Mouse (Mus musculus): ENCODE data around the gene Olfr1043. TPM values are rescaled to one million over a fixed set of nuclear protein-coding genes. Genes with fewer than 3 reads are reported as not detected.

The Olfr1043 gene
- polyA plus RNA-seq, 1 experiment from 2014 or later, result not detected

Other genes with a start within 250 kb of the Olfr1043 start
- gene Olfr1026, start 246.0 kb downstream of the Olfr1043 start, polyA plus RNA-seq (2015; fragmentation: Nextera tagmentation; extraction: Ambion mirVana), result 0.38 and 0.69 TPM in 2 replicates
- 0.09 and 0.17 TPM in 2 replicates for gene Olfr1028, start 217.1 kb downstream of the Olfr1043 start, polyA plus RNA-seq (2015; fragmentation: Nextera tagmentation; extraction: Ambion mirVana)
- gene Olfr1029, start 193.6 kb downstream of the Olfr1043 start, polyA plus RNA-seq (2015; fragmentation: Nextera tagmentation; extraction: Ambion mirVana), result 0.08 and 0.17 TPM in 2 replicates
- gene Olfr1030, start 188.2 kb downstream of the Olfr1043 start, polyA plus RNA-seq (2015; fragmentation: Nextera tagmentation; extraction: Ambion mirVana), result 0.11 and 0.12 TPM in 2 replicates
- 0.37 and 0.39 TPM in 2 replicates for gene Olfr1031, start 177.2 kb downstream of the Olfr1043 start, polyA plus RNA-seq (2015; fragmentation: Nextera tagmentation; extraction: Ambion mirVana)
- 0.27 TPM in 1 of 2 replicates, not detected in the other for gene Olfr1032, start 162.0 kb downstream of the Olfr1043 start, polyA plus RNA-seq (2015; fragmentation: Nextera tagmentation; extraction: Ambion mirVana)
- 0.14 and 0.79 TPM in 2 replicates for gene Olfr1033, start 146.9 kb downstream of the Olfr1043 start, polyA plus RNA-seq (2015; fragmentation: Nextera tagmentation; extraction: Ambion mirVana)
- 0.04 and 0.09 TPM in 2 replicates for gene Olfr1034, start 121.7 kb downstream of the Olfr1043 start, polyA plus RNA-seq (2015; fragmentation: Nextera tagmentation; extraction: Ambion mirVana)
- gene Olfr1036, start 93.5 kb downstream of the Olfr1043 start, polyA plus RNA-seq (2015; fragmentation: Nextera tagmentation; extraction: Ambion mirVana), result not detected in 2 replicates
- gene Olfr1037, start 80.1 kb downstream of the Olfr1043 start, polyA plus RNA-seq (2015; fragmentation: Nextera tagmentation; extraction: Ambion mirVana), result 0.14 TPM in 1 of 2 replicates, not detected in the other
- gene Olfr1039, start 31.6 kb downstream of the Olfr1043 start, polyA plus RNA-seq (2015; fragmentation: Nextera tagmentation; extraction: Ambion mirVana), result 0.05 TPM in 1 of 2 replicates, not detected in the other
- gene Olfr1040, start 20.8 kb downstream of the Olfr1043 start, polyA plus RNA-seq (2015; fragmentation: Nextera tagmentation; extraction: Ambion mirVana), result not detected in 2 replicates
- not detected in 2 replicates for gene Olfr1042, start 5.7 kb downstream of the Olfr1043 start, polyA plus RNA-seq (2015; fragmentation: Nextera tagmentation; extraction: Ambion mirVana)
- 0.24 TPM in 2 replicates for gene Olfr1044, start 10.3 kb upstream of the Olfr1043 start, polyA plus RNA-seq (2015; fragmentation: Nextera tagmentation; extraction: Ambion mirVana)
- gene Olfr52, start 18.2 kb upstream of the Olfr1043 start, polyA plus RNA-seq (2015; fragmentation: Nextera tagmentation; extraction: Ambion mirVana), result 0.20 TPM in 1 of 2 replicates, not detected in the other
- 0.09 TPM in 1 of 2 replicates, not detected in the other for gene Olfr1045, start 35.5 kb upstream of the Olfr1043 start, polyA plus RNA-seq (2015; fragmentation: Nextera tagmentation; extraction: Ambion mirVana)
- 0.12 and 0.52 TPM in 2 replicates for gene Olfr1046, start 51.8 kb upstream of the Olfr1043 start, polyA plus RNA-seq (2015; fragmentation: Nextera tagmentation; extraction: Ambion mirVana)
- gene Olfr1047, start 63.9 kb upstream of the Olfr1043 start, polyA plus RNA-seq (2015; fragmentation: Nextera tagmentation; extraction: Ambion mirVana), result 0.24 and 0.56 TPM in 2 replicates
- gene Olfr1048, start 72.8 kb upstream of the Olfr1043 start, polyA plus RNA-seq (2015; fragmentation: Nextera tagmentation; extraction: Ambion mirVana), result 0.20 TPM in 1 of 2 replicates, not detected in the other
- gene Olfr1049, start 90.8 kb upstream of the Olfr1043 start, polyA plus RNA-seq (2015; fragmentation: Nextera tagmentation; extraction: Ambion mirVana), result not detected in 2 replicates
- not detected in 2 replicates for gene Olfr1051, start 111.6 kb upstream of the Olfr1043 start, polyA plus RNA-seq (2015; fragmentation: Nextera tagmentation; extraction: Ambion mirVana)
- 0.12 and 0.23 TPM in 2 replicates for gene Olfr1052, start 124.9 kb upstream of the Olfr1043 start, polyA plus RNA-seq (2015; fragmentation: Nextera tagmentation; extraction: Ambion mirVana)
- not detected in 2 replicates for gene Olfr1053, start 147.8 kb upstream of the Olfr1043 start, polyA plus RNA-seq (2015; fragmentation: Nextera tagmentation; extraction: Ambion mirVana)
- gene Olfr1054, start 167.9 kb upstream of the Olfr1043 start, polyA plus RNA-seq (2015; fragmentation: Nextera tagmentation; extraction: Ambion mirVana), result 0.29 and 0.38 TPM in 2 replicates
- not detected in 2 replicates for gene Olfr1055, start 182.8 kb upstream of the Olfr1043 start, polyA plus RNA-seq (2015; fragmentation: Nextera tagmentation; extraction: Ambion mirVana)
- gene Olfr1056, start 194.9 kb upstream of the Olfr1043 start, polyA plus RNA-seq (2015; fragmentation: Nextera tagmentation; extraction: Ambion mirVana), result 0.44 TPM in 1 of 2 replicates, not detected in the other
- 0.05 TPM in 1 of 2 replicates, not detected in the other for gene Olfr1057, start 210.9 kb upstream of the Olfr1043 start, polyA plus RNA-seq (2015; fragmentation: Nextera tagmentation; extraction: Ambion mirVana)
- gene Olfr1058, start 221.0 kb upstream of the Olfr1043 start, polyA plus RNA-seq (2015; fragmentation: Nextera tagmentation; extraction: Ambion mirVana), result 0.22 and 0.98 TPM in 2 replicates
- not detected in 2 replicates for gene Olfr1061, start 246.5 kb upstream of the Olfr1043 start, polyA plus RNA-seq (2015; fragmentation: Nextera tagmentation; extraction: Ambion mirVana)